Mouse (Mus musculus) liver, postnatal 0 days (tissue): ENCODE results near the gene Lpin2. TPM values are rescaled to one million over a fixed set of nuclear protein-coding genes. Genes with fewer than 3 reads are reported as not detected.

ENCODE experiments used
- ATAC-seq: fragments of 200-750 bp; cut with Nextera tagmentation; 2 replicates; pipeline ENCODE4 v1.8.0; 2017; ENCODE audit warnings: mild to moderate bottlenecking, moderate library complexity
- DNase-seq: peaks from one replicate; pipeline ENCODE4 v3.0.0-alpha.2; 2016
- H3K27ac ChIP-seq: fragments of 300-500 bp; sonication (generic); 2 replicates; pipeline ENCODE4 v1.5.1; 2014; ENCODE audit warnings: antibody characterized with exemption, moderate library complexity, mild to moderate bottlenecking, low read depth
- H3K27me3 ChIP-seq: fragments of 300-500 bp; sonication (generic); 2 replicates; pipeline ENCODE4 v1.6.1; 2014; ENCODE audit warnings: low read length, control low read depth, mixed read lengths; ENCODE audit not compliant: insufficient read depth
- H3K36me3 ChIP-seq: fragments of 300-500 bp; sonication (generic); replicated peaks from 2 replicates; pipeline ENCODE4 v1.6.1; 2014; ENCODE audit warnings: mild to moderate bottlenecking, control low read depth, low read length, moderate library complexity, mixed read lengths; ENCODE audit not compliant: insufficient read depth
- H3K4me1 ChIP-seq: fragments of 300-500 bp; sonication (generic); 2 replicates; pipeline ENCODE4 v1.6.1; 2014; ENCODE audit warnings: antibody characterized with exemption, mild to moderate bottlenecking, control low read depth; ENCODE audit not compliant: insufficient read depth
- H3K4me2 ChIP-seq: fragments of 300-500 bp; sonication (generic); 2 replicates; pipeline ENCODE4 v1.6.1; 2014; ENCODE audit warnings: low read depth, mild to moderate bottlenecking, low read length, moderate library complexity, mixed read lengths
- H3K4me3 ChIP-seq: fragments of 300-500 bp; sonication (generic); 2 replicates; pipeline ENCODE4 v1.5.1; 2014; ENCODE audit warnings: low read depth, low read length
- H3K9ac ChIP-seq: fragments of 300-500 bp; sonication (generic); replicated peaks from 2 replicates; pipeline ENCODE4 v1.6.1; 2014; ENCODE audit warnings: mild to moderate bottlenecking, moderate library complexity
- H3K9me3 ChIP-seq: fragments of 300-500 bp; sonication (generic); 2 replicates; pipeline ENCODE4 v1.6.1; 2016; ENCODE audit warnings: mild to moderate bottlenecking, control low read depth, low read length, mixed read lengths
- CTCF ChIP-seq: sonication (generic); IDR thresholded peaks from 2 replicates; pipeline ENCODE4 v1.5.1; 2016; ENCODE audit warnings: antibody characterized with exemption, low read depth
- EP300 ChIP-seq: IDR thresholded peaks from 2 replicates; pipeline ENCODE4 v1.6.1; 2016; ENCODE audit warnings: antibody characterized with exemption, low read depth, mild to moderate bottlenecking
- WGBS: fragments of 180-500 bp; shearing (Covaris S2); extraction: QIAGEN DNeasy Blood & Tissue Kit; methylation state at CpG from one replicate; pipeline ENCODE4 v1.1.7; 2014; ENCODE audit not compliant: insufficient replicate concordance; 5-methylcytosine and 5-hydroxymethylcytosine counted together
- polyA plus RNA-seq: library from polyadenylated mRNA; unstranded; fragments of >200 nt; fragmentation: Nextera tagmentation; extraction: Ambion mirVana; gene quantifications from 2 replicates; pipeline ENCODE4 v1.2.1, GENCODE M21; 2015

The Lpin2 gene
- polyA plus RNA-seq, 1 experiment from 2014 or later, result 44.5 TPM

GRCm38 (mm10) chr17:71256068-71256615 is 73.8 kb downstream of the Lpin2 start:
- no peak overlapping the region for H3K9ac ChIP-seq
- H3K27me3 ChIP-seq, result no peaks in the 10 kb centered on the region
- DNase-seq, result peak; percentile 65
- H3K9me3 ChIP-seq, result no peaks in the 10 kb centered on the region
- peak; percentile 16 for ATAC-seq
- H3K36me3 ChIP-seq, result peaks cover 17% of the 10 kb centered on the region
- TF ChIP-seq EP300, result no peak
- no peak for TF ChIP-seq CTCF
- H3K4me2 ChIP-seq, result no peak overlapping the region
- H3K27ac ChIP-seq, result no peak overlapping the region
- 77% methylated on average over 14 of the region's 14 CpGs for WGBS
- peaks cover 25% of the 10 kb centered on the region for H3K4me1 ChIP-seq
- no peak overlapping the region for H3K4me3 ChIP-seq

- Histone ChIP-seq H3K27ac (0 out of 2 replicates have a peak overlapping the region, but pooled peaks have one; percentile 2), H3K4me2 (no peak overlapping the region), H3K27me3 (no peaks in the 10 kb centered on the region), H3K4me1 (peaks cover 27% of the 10 kb centered on the region), H3K36me3 (peaks cover 10% of the 10 kb centered on the region; the same call in 1 of the 2 replicates), H3K4me3 (no peak overlapping the region), H3K9me3 (no peaks in the 10 kb centered on the region), H3K9ac (no peak overlapping the region)
- no peak for TF ChIP-seq CTCF
- no peak for TF ChIP-seq EP300
- 51% methylated on average over 13 of the region's 13 CpGs for whole genome bisulfite sequencing
- no peak for ATAC-seq
- no peak for DNase-seq
Observed at GRCm38 (mm10) chr17:71256806-71257536, 74.6 kb downstream of the Lpin2 start.

- Histone ChIP-seq H3K4me2 (peak overlapping the region; percentile 56), H3K36me3 (no peaks in the 10 kb centered on the region), H3K4me3 (no peak overlapping the region), H3K9ac (no peak overlapping the region), H3K27ac (peak overlapping the region; percentile 57), H3K9me3 (no peaks in the 10 kb centered on the region), H3K27me3 (no peaks in the 10 kb centered on the region), H3K4me1 (peaks cover 52% of the 10 kb centered on the region)
- ATAC-seq (peak; percentile 61), DNase-seq (peak; percentile 75)
- no peak for TF ChIP-seq EP300
- no peak for TF ChIP-seq CTCF
- 42% methylated on average over 11 of the region's 11 CpGs for WGBS
Observed at GRCm38 (mm10) chr17:71259727-71260126, 77.4 kb downstream of the Lpin2 start.

- Histone ChIP-seq H3K27me3 (no peaks in the 10 kb centered on the region), H3K4me2 (0 out of 2 replicates have a peak overlapping the region, but pooled peaks have one; percentile 56), H3K9ac (no peak overlapping the region), H3K4me3 (no peak overlapping the region), H3K9me3 (no peaks in the 10 kb centered on the region), H3K27ac (0 out of 2 replicates have a peak overlapping the region, but pooled peaks have one; percentile 57), H3K4me1 (peaks cover 60% of the 10 kb centered on the region), H3K36me3 (no peaks in the 10 kb centered on the region)
- DNase-seq (no peak), ATAC-seq (no peak)
- 59% methylated on average over 3 of the region's 3 CpGs for WGBS
- no peak for TF ChIP-seq EP300
- peak; percentile 58 for TF ChIP-seq CTCF
Observed at GRCm38 (mm10) chr17:71260658-71261057, 78.3 kb downstream of the Lpin2 start.

- H3K4me3 ChIP-seq, result no peak overlapping the region
- ATAC-seq, result no peak
- peaks cover 58% of the 10 kb centered on the region for H3K4me1 ChIP-seq
- 33% methylated on average over 6 of the region's 6 CpGs for WGBS
- no peak for DNase-seq
- H3K27me3 ChIP-seq, result no peaks in the 10 kb centered on the region
- no peaks in the 10 kb centered on the region for H3K9me3 ChIP-seq
- 0 out of 2 replicates have a peak overlapping the region, but pooled peaks have one; percentile 24 for H3K9ac ChIP-seq
- H3K4me2 ChIP-seq, result peak overlapping the region; percentile 26; the same call in 1 of the 2 replicates
- H3K27ac ChIP-seq, result peak overlapping the region; percentile 71
- H3K36me3 ChIP-seq, result no peaks in the 10 kb centered on the region
- no peak for TF ChIP-seq EP300
- no peak for TF ChIP-seq CTCF
Observed at GRCm38 (mm10) chr17:71263136-71263535, 80.8 kb downstream of the Lpin2 start.

GRCm38 (mm10) chr17:71264739-71265138 is 82.4 kb downstream of the Lpin2 start:
- no peak overlapping the region for H3K4me3 ChIP-seq
- no peaks in the 10 kb centered on the region for H3K27me3 ChIP-seq
- TF ChIP-seq EP300 (0 out of 2 replicates have a peak, but pooled peaks have one; percentile 52), CTCF (no peak)
- no peaks in the 10 kb centered on the region for H3K36me3 ChIP-seq
- H3K4me2 ChIP-seq, result peak overlapping the region; percentile 52
- 23% methylated on average over 4 of the region's 4 CpGs for WGBS
- no peaks in the 10 kb centered on the region for H3K9me3 ChIP-seq
- peak overlapping the region; percentile 71 for H3K27ac ChIP-seq
- ATAC-seq, result peak; percentile 10; the same call in 1 of the 2 replicates
- peaks cover 55% of the 10 kb centered on the region for H3K4me1 ChIP-seq
- DNase-seq, result no peak
- peak overlapping the region; percentile 13; the same call in 1 of the 2 replicates for H3K9ac ChIP-seq
